ENCODE assay signal across 15 mouse cellular contexts in genomic region chr11:6403830-6404405, GRCm38 (mm10). TPM values are rescaled to one million over a fixed set of nuclear protein-coding genes. Genes with fewer than 3 reads are reported as not detected.
DNase-seq lines count a peak whose midpoint lies in the region; ATAC-seq and TF ChIP-seq lines count a peak whose summit lies in the region.
"Had no signal": no experiment of that assay in that cellular context is flagged by ENCODE, and none has a peak within 500 bp of the region (broad histone marks: within the 10 kb centered on the region; RNA-seq: fewer than 3 reads in every experiment).

No protein-coding gene starts in this region.

- ATAC-seq in heart, embryonic 14.5 days (ENCODE audit: insufficient number of reproducible peaks, insufficient read depth, low FRiP score, low read depth) = no peak
- no peak for ATAC-seq in embryonic facial prominence, embryonic 14.5 days (ENCODE audit: low read depth)
- no peak for ATAC-seq in limb, embryonic 14.5 days (ENCODE audit: low FRiP score, low read depth)
- no peak for ATAC-seq in liver, embryonic 11.5 days (replicated peaks; ENCODE audit: low FRiP score)
- ATAC-seq: hindbrain, embryonic 16.5 days had no signal

- 93% methylated on average over 5 of the region's 5 CpGs for WGBS in heart, embryonic 14.5 days
- WGBS in embryonic facial prominence, embryonic 14.5 days = 94% methylated on average over 5 of the region's 5 CpGs
- WGBS in limb, embryonic 14.5 days = 83% methylated on average over 5 of the region's 5 CpGs
- WGBS in liver, embryonic 11.5 days = 93% methylated on average over 5 of the region's 5 CpGs

- no peak for TF ChIP-seq CTCF in left cerebral cortex, adult 2 months (IDR thresholded peaks at IDR 0.05)

- peak overlapping the region; percentile 30; the same call in 1 of the 2 replicates for H3K9ac ChIP-seq in heart, embryonic 14.5 days (ENCODE audit: low read length)
- H3K9ac ChIP-seq in embryonic facial prominence, embryonic 14.5 days (ENCODE audit: low read depth, low read length) = peak overlapping the region; percentile 11; the same call in 1 of the 2 replicates
- no peak overlapping the region for H3K9ac ChIP-seq in limb, embryonic 14.5 days (ENCODE audit: low read depth, low read length, severe bottlenecking)
- no peak overlapping the region for H3K9ac ChIP-seq in liver, embryonic 11.5 days (ENCODE audit: low read depth, low read length)
- H3K9ac ChIP-seq: lung, embryonic 14.5 days had no signal

- peaks cover 67% of the 10 kb centered on the region for H3K36me3 ChIP-seq in heart, embryonic 14.5 days (ENCODE audit: control insufficient read depth, insufficient read depth, low read length)
- H3K36me3 ChIP-seq in embryonic facial prominence, embryonic 14.5 days (ENCODE audit: control insufficient read depth, insufficient read depth, low read length) = peaks cover 67% of the 10 kb centered on the region
- peaks cover 65% of the 10 kb centered on the region for H3K36me3 ChIP-seq in limb, embryonic 14.5 days (ENCODE audit: control insufficient read depth, insufficient read depth, low read length)
- H3K36me3 ChIP-seq in liver, embryonic 11.5 days (ENCODE audit: control insufficient read depth, insufficient read depth, low read length) = peaks cover 57% of the 10 kb centered on the region

- no peaks in the 10 kb centered on the region for H3K9me3 ChIP-seq in heart, embryonic 14.5 days (ENCODE audit: control insufficient read depth, low read length)
- H3K9me3 ChIP-seq in embryonic facial prominence, embryonic 14.5 days (ENCODE audit: control insufficient read depth, low read length) = no peaks in the 10 kb centered on the region
- H3K9me3 ChIP-seq in limb, embryonic 14.5 days (ENCODE audit: control insufficient read depth, low read length) = no peaks in the 10 kb centered on the region
- no peaks in the 10 kb centered on the region for H3K9me3 ChIP-seq in liver, embryonic 11.5 days (ENCODE audit: control insufficient read depth, low read length)
- H3K9me3 ChIP-seq: heart, embryonic 13.5 days had no signal

- H3K27me3 ChIP-seq in heart, embryonic 14.5 days (ENCODE audit: control insufficient read depth, insufficient read depth, low read length) = no peaks in the 10 kb centered on the region
- H3K27me3 ChIP-seq in embryonic facial prominence, embryonic 14.5 days (replicated peaks; ENCODE audit: control insufficient read depth, insufficient read depth, low read length) = no peaks in the 10 kb centered on the region
- no peaks in the 10 kb centered on the region for H3K27me3 ChIP-seq in limb, embryonic 14.5 days (ENCODE audit: control insufficient read depth, insufficient read depth, low read length)
- H3K27me3 ChIP-seq in liver, embryonic 11.5 days (replicated peaks; ENCODE audit: control insufficient read depth, insufficient read depth, low read length) = no peaks in the 10 kb centered on the region
- H3K27me3 ChIP-seq: heart, embryonic 13.5 days had no signal

- no peak for DNase-seq in heart, postnatal 25 days (ENCODE audit: low spot score)
- DNase-seq in left cerebral cortex, adult 2 months (ENCODE audit: extremely low spot score in 1 of 2, low spot score in 2 of 2) = no peak
- no peak for DNase-seq in left cerebral cortex, adult 8-10 months (ENCODE audit: low spot score in 2 of 2)
- DNase-seq in embryonic facial prominence, embryonic 14.5 days (ENCODE audit: low spot score) = no peak
- no peak for DNase-seq in limb, embryonic 14.5 days (ENCODE audit: low spot score)
- DNase-seq in liver, embryonic 11.5 days (ENCODE audit: low spot score) = no peak
- DNase-seq: adrenal gland, postnatal 36 days; kidney, adult 18-20 months; right cerebral cortex, postnatal 25 days; thymus, adult 18-20 months had no signal

- intact Hi-C loops in heart, postnatal 25 days (cut with DNase I) = no loop called here
- intact Hi-C loops in left cerebral cortex, adult 2 months (cut with DNase I) = no loop called here

- H3K4me3 ChIP-seq in heart, embryonic 14.5 days (ENCODE audit: control insufficient read depth in 1 of 2, insufficient read depth in 1 of 2, low read depth in 1 of 2, low read length in 2 of 2) = no peak overlapping the region
- no peak overlapping the region for H3K4me3 ChIP-seq in left cerebral cortex, adult 2 months
- no peak overlapping the region for H3K4me3 ChIP-seq in embryonic facial prominence, embryonic 14.5 days (ENCODE audit: low read depth, low read length)
- no peak overlapping the region for H3K4me3 ChIP-seq in limb, embryonic 14.5 days (replicated peaks; ENCODE audit: low read length)
- no peak overlapping the region for H3K4me3 ChIP-seq in liver, embryonic 11.5 days (ENCODE audit: low read depth, low read length)
- H3K4me3 ChIP-seq: heart, embryonic 13.5 days; myocyte had no signal

- H3K4me2 ChIP-seq in heart, embryonic 14.5 days (ENCODE audit: low read length) = no peak overlapping the region
- H3K4me2 ChIP-seq in embryonic facial prominence, embryonic 14.5 days (ENCODE audit: low read depth, low read length) = no peak overlapping the region
- H3K4me2 ChIP-seq in limb, embryonic 14.5 days (replicated peaks; ENCODE audit: low read depth, low read length, severe bottlenecking) = no peak overlapping the region
- no peak overlapping the region for H3K4me2 ChIP-seq in liver, embryonic 11.5 days
- H3K4me2 ChIP-seq: heart, embryonic 13.5 days; lung, embryonic 14.5 days had no signal

- H3K4me1 ChIP-seq in heart, embryonic 14.5 days (ENCODE audit: control insufficient read depth in 2 of 2, insufficient read depth in 2 of 2, low read length in 2 of 2) = peaks cover 20 to 34% of the 10 kb centered on the region in 2 experiments
- H3K4me1 ChIP-seq in embryonic facial prominence, embryonic 14.5 days (ENCODE audit: control insufficient read depth, insufficient read depth, low read length) = peaks cover 26% of the 10 kb centered on the region
- H3K4me1 ChIP-seq in limb, embryonic 14.5 days (ENCODE audit: control insufficient read depth, insufficient read depth, low read length) = peaks cover 29% of the 10 kb centered on the region
- peaks cover 11% of the 10 kb centered on the region for H3K4me1 ChIP-seq in liver, embryonic 11.5 days (replicated peaks; ENCODE audit: control insufficient read depth, insufficient read depth, low read length)

- peak overlapping the region in 1 of 2 experiments; percentile 86; a peak in 1 of 4 replicates for H3K27ac ChIP-seq in heart, embryonic 14.5 days (replicated peaks in 1 of 2; ENCODE audit: control insufficient read depth in 1 of 2, insufficient read depth in 1 of 2, low read depth in 2 of 2, low read length in 2 of 2)
- peak overlapping the region; percentile 84 for H3K27ac ChIP-seq in left cerebral cortex, adult 2 months
- no peak overlapping the region for H3K27ac ChIP-seq in embryonic facial prominence, embryonic 14.5 days (replicated peaks; ENCODE audit: low read depth, low read length)
- H3K27ac ChIP-seq in limb, embryonic 14.5 days (replicated peaks; ENCODE audit: low read depth, low read length) = peak overlapping the region; percentile 90; the same call in 1 of the 2 replicates
- no peak overlapping the region for H3K27ac ChIP-seq in liver, embryonic 11.5 days (ENCODE audit: low read depth, low read length)

- no peak for TF ChIP-seq POLR2A in limb, embryonic 14.5 days (IDR thresholded peaks at IDR 0.05; ENCODE audit: borderline replicate concordance, extremely low read depth, insufficient read depth, insufficient read length)

RNA-seq across cellular contexts. Expression of gene Ppia, which starts 11.3 kb away (rescaled TPM):
- 4,253 and 4,441 TPM in 2 replicates for polyA plus RNA-seq in heart, embryonic 14.5 days (2014; fragmentation: Nextera tagmentation; extraction: Ambion mirVana)
- 100 to 1,000 TPM; 316 to 357 TPM for total RNA-seq in heart, postnatal 25 days (2021)
- total RNA-seq in left cerebral cortex, adult 2 months (2021) = 1,000 to 10,000 TPM; 1,634 to 1,792 TPM
- total RNA-seq in left cerebral cortex, adult 8-10 months (2022) = 1,000 to 10,000 TPM; 1,587 to 1,877 (median 1,701) TPM
- 4,672 and 4,857 TPM in 2 replicates for polyA plus RNA-seq in embryonic facial prominence, embryonic 14.5 days (2014; fragmentation: Nextera tagmentation; extraction: Ambion mirVana)
- 2,776 and 3,384 TPM in 2 replicates for polyA plus RNA-seq in limb, embryonic 14.5 days (2012; rRNA removed)
- polyA plus RNA-seq in limb, embryonic 14.5 days (2014; fragmentation: Nextera tagmentation; extraction: Ambion mirVana) = 4,586 and 4,744 TPM in 2 replicates
- polyA plus RNA-seq in liver, embryonic 11.5 days (2014; fragmentation: Nextera tagmentation; extraction: Ambion mirVana) = 5,363 and 5,401 TPM in 2 replicates

RNA-seq across cellular contexts. Expression of gene Zmiz2, which starts 15.0 kb away (rescaled TPM):
- polyA plus RNA-seq in heart, embryonic 14.5 days (2014; fragmentation: Nextera tagmentation; extraction: Ambion mirVana) = 8.2 and 9.1 TPM in 2 replicates
- total RNA-seq in heart, postnatal 25 days (2021) = 10 to 100 TPM; 38.5 to 39.0 TPM
- 100 to 1,000 TPM; 226 to 228 TPM for total RNA-seq in left cerebral cortex, adult 2 months (2021)
- 100 to 1,000 TPM; 199 to 214 (median 211) TPM for total RNA-seq in left cerebral cortex, adult 8-10 months (2022)
- 11.2 and 12.4 TPM in 2 replicates for polyA plus RNA-seq in embryonic facial prominence, embryonic 14.5 days (2014; fragmentation: Nextera tagmentation; extraction: Ambion mirVana)
- polyA plus RNA-seq in limb, embryonic 14.5 days (2012; rRNA removed) = 34.1 and 47.4 TPM in 2 replicates
- 12.4 and 12.9 TPM in 2 replicates for polyA plus RNA-seq in limb, embryonic 14.5 days (2014; fragmentation: Nextera tagmentation; extraction: Ambion mirVana)
- polyA plus RNA-seq in liver, embryonic 11.5 days (2014; fragmentation: Nextera tagmentation; extraction: Ambion mirVana) = 11.5 and 12.7 TPM in 2 replicates

RNA-seq across cellular contexts. Expression of gene H2afv, which starts 40.3 kb away (rescaled TPM):
- 377 and 424 TPM in 2 replicates for polyA plus RNA-seq in heart, embryonic 14.5 days (2014; fragmentation: Nextera tagmentation; extraction: Ambion mirVana)
- total RNA-seq in heart, postnatal 25 days (2021) = 10 to 100 TPM; 67.7 to 69.4 TPM
- 10 to 100 TPM; 39.6 to 41.4 TPM for total RNA-seq in left cerebral cortex, adult 2 months (2021)
- total RNA-seq in left cerebral cortex, adult 8-10 months (2022) = 10 to 100 TPM; 37.9 to 41.3 (median 39.0) TPM
- 428 and 463 TPM in 2 replicates for polyA plus RNA-seq in embryonic facial prominence, embryonic 14.5 days (2014; fragmentation: Nextera tagmentation; extraction: Ambion mirVana)
- polyA plus RNA-seq in limb, embryonic 14.5 days (2012; rRNA removed) = 203 and 273 TPM in 2 replicates
- polyA plus RNA-seq in limb, embryonic 14.5 days (2014; fragmentation: Nextera tagmentation; extraction: Ambion mirVana) = 548 and 588 TPM in 2 replicates
- 242 and 254 TPM in 2 replicates for polyA plus RNA-seq in liver, embryonic 11.5 days (2014; fragmentation: Nextera tagmentation; extraction: Ambion mirVana)

Comparison
In these comparisons a context has a peak if more than half of its experiments do, and no peak if none do; other contexts are left out.
1. H3K27ac ChIP-seq: peak in left cerebral cortex, adult 2 months (single experiment) and limb, embryonic 14.5 days (single experiment); none in embryonic facial prominence, embryonic 14.5 days (single experiment) and liver, embryonic 11.5 days (single experiment).
2. H3K9ac ChIP-seq: peak in heart, embryonic 14.5 days (single experiment) and embryonic facial prominence, embryonic 14.5 days (single experiment); none in limb, embryonic 14.5 days (single experiment) and liver, embryonic 11.5 days (single experiment).